Mouse (Mus musculus): ENCODE results near the gene Ctcfl. TPM values are rescaled to one million over a fixed set of nuclear protein-coding genes. Genes with fewer than 3 reads are reported as not detected.
A peak's percentile ranks its signal among the peaks of the same experiment; 100 is the strongest.

The Ctcfl gene
- polyA plus RNA-seq, 1 experiment from 2014 or later, result 0.08 TPM

DNA sequence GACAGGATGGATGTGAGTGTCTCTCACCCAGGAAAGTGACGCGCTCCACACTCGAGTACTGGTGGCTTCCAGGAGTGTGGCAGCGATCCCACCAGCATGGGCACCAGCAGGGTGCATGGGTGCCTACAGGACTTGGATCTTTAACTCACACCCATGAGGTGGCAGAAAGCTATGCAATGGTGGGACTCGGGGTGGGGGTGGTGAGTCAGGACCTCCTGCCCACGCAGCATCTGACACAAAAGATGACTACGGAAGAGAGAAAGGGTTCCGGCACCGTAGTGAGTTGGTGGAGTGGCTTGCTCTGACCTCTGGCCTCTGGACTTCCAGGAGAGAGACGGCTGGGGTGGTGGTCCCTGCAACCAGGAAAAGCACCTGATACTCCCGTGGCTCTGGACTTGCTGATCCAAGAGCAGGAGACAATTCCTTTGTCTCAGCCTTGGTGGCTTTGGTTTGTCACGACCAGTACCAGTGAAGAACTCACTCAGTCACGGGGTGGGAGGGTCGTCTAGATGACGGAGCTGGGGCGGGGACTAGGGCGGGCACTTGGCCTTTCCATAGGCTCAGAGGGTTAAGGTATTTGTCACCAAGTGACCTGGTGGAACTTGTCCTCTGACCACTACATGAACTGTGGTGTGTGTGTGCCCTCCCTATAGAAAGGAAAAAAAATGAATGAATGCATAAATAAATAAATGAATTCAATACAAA lies 71.1 kb downstream of the Ctcfl start:
- H3K9ac ChIP-seq (ENCODE audit: low read length), result no peak overlapping the region
- H3K27me3 ChIP-seq (ENCODE audit: control insufficient read depth, insufficient read depth, low read length), result no peaks in the 10 kb centered on the region
- H3K4me1 ChIP-seq (ENCODE audit: control insufficient read depth, insufficient read depth, low read length), result peaks cover 12% of the 10 kb centered on the region; the same call in 1 of the 2 replicates
- no peak overlapping the region for H3K4me2 ChIP-seq
- no peaks in the 10 kb centered on the region for H3K9me3 ChIP-seq (ENCODE audit: control insufficient read depth, low read length)
- DNase-seq (ENCODE audit: low spot score, missing footprints), result peak; percentile 67
- no peak for ATAC-seq (ENCODE audit: low FRiP score)
- H3K27ac ChIP-seq (ENCODE audit: low read depth, low read length), result no peak overlapping the region
- H3K36me3 ChIP-seq (ENCODE audit: control insufficient read depth, insufficient read depth, low read length), result no peaks in the 10 kb centered on the region
- no peak overlapping the region for H3K4me3 ChIP-seq (ENCODE audit: low read depth, low read length)
- 51% methylated on average over 17 of the region's 17 CpGs for WGBS

DNA sequence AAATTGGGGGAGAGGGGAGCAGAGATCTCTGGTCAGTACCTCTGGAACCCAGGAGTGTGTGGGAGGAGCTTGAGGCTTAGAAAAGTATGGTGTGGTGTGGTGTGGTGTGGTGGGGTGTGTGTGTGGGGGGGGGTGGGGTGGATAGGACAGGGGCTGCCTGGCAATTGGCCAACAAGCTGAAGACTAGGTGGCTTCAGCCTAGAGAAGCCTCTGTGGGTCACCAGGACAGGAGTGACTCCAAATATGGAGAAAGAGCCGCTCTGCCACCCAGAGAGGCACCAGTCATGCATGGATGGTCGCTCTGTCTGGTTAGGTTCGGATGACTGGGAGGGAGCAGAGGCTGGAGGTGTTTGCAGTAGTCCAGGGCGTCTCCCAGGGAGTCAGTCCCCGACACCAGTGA lies 71.9 kb downstream of the Ctcfl start:
- peak; percentile 47 for DNase-seq (ENCODE audit: low spot score, missing footprints)
- no peaks in the 10 kb centered on the region for H3K27me3 ChIP-seq (ENCODE audit: control insufficient read depth, insufficient read depth, low read length)
- no peak overlapping the region for H3K9ac ChIP-seq (ENCODE audit: low read length)
- H3K4me1 ChIP-seq (ENCODE audit: control insufficient read depth, insufficient read depth, low read length), result peaks cover 12% of the 10 kb centered on the region; the same call in 1 of the 2 replicates
- H3K9me3 ChIP-seq (ENCODE audit: control insufficient read depth, low read length), result no peaks in the 10 kb centered on the region
- 40% methylated on average over 5 of the region's 5 CpGs for WGBS
- ATAC-seq (ENCODE audit: low FRiP score), result no peak
- H3K4me2 ChIP-seq, result no peak overlapping the region
- H3K36me3 ChIP-seq (ENCODE audit: control insufficient read depth, insufficient read depth, low read length), result no peaks in the 10 kb centered on the region
- H3K4me3 ChIP-seq (ENCODE audit: low read depth, low read length), result no peak overlapping the region
- H3K27ac ChIP-seq (ENCODE audit: low read depth, low read length), result no peak overlapping the region

DNA sequence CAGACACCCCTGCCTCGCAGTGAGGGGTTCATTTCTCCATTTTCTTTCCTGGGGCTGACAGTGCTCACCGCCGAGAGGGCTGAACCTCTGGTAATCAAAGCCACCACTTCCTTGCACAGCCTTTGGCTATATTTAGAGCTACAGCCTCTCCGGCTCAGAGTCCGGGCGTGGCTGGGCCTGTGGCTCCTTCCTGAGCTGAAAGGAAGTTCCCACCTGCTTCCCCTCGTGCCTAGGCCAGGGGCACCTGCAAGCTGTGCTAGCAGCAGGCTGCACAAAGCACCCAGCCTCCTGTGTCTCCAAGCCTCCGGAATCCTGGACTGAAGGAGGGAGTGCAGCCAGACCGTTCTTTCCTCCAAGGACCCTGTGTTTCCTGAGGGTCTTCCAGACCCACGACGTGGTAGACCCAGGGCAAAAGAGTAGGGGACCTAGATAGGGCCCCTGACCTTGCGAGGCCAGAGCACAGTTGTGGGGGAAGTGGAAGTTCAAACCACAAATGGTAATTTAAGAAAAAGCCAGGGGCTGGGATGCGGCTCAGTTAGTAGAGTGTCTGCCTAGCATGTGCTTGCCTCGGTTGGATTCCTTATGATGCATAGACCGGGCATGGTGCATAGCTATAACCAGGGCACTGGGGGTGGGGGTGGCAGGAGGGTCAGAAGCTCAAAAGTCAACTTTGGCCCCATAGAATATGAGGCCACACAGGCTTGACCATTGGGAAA lies 72.6 kb downstream of the Ctcfl start:
- H3K4me2 ChIP-seq, result no peak overlapping the region
- 78% methylated on average over 15 of the region's 15 CpGs for WGBS
- H3K27me3 ChIP-seq (ENCODE audit: control insufficient read depth, insufficient read depth, low read length), result no peaks in the 10 kb centered on the region
- no peak for ATAC-seq (ENCODE audit: low FRiP score)
- peak; percentile 54 for DNase-seq (ENCODE audit: low spot score, missing footprints)
- H3K4me1 ChIP-seq (ENCODE audit: control insufficient read depth, insufficient read depth, low read length), result peaks cover 12% of the 10 kb centered on the region; the same call in 1 of the 2 replicates
- no peak overlapping the region for H3K9ac ChIP-seq (ENCODE audit: low read length)
- H3K36me3 ChIP-seq (ENCODE audit: control insufficient read depth, insufficient read depth, low read length), result no peaks in the 10 kb centered on the region
- no peaks in the 10 kb centered on the region for H3K9me3 ChIP-seq (ENCODE audit: control insufficient read depth, low read length)
- no peak overlapping the region for H3K4me3 ChIP-seq (ENCODE audit: low read depth, low read length)
- no peak overlapping the region for H3K27ac ChIP-seq (ENCODE audit: low read depth, low read length)

DNA sequence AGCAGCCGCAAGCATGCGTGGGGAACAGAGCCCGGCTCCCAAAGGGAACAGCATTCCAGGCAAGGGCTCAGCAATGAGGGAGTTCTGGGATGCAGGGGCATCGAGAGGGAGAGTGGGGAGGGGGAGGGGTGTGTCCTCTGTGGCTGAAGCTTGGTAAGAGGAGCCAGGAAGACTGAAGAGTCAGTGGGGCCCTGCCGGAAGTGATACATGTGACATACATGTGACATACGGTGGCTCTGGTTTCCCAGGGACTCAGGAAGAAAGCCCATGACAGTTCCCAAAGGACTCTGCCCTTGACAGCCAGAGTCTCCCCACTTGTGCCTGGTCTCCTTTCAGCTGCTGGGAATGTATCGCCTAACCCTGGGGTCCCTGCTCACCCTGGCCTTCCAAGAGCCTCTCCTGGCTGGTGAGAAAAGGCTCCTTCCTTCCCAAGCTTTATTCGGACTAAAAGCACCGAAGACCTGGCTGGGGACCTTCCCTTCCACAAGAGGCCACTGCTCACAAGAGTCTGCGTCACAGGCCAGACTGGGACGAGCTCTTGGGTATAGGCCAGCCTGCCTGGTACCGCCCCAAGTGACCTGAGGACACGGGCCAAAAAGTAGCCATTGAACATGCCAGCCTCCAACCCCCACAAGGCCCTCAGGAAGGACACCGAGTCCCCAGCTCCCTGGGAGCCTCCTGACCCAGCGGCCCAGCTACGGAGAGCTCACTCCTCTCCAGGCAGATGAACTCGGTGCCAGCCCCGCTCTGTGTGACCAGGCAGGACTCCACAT lies 74.9 kb downstream of the Ctcfl start:
- H3K9me3 ChIP-seq (ENCODE audit: control insufficient read depth, low read length), result no peaks in the 10 kb centered on the region

More for the DNA sequence above, 74.9 kb downstream of the Ctcfl start:
- Histone ChIP-seq H3K27ac (ENCODE audit: low read depth, low read length) (no peak overlapping the region), H3K4me3 (ENCODE audit: low read depth, low read length) (no peak overlapping the region), H3K4me1 (ENCODE audit: control insufficient read depth, insufficient read depth, low read length) (no peaks in the 10 kb centered on the region), H3K27me3 (ENCODE audit: control insufficient read depth, insufficient read depth, low read length) (no peaks in the 10 kb centered on the region), H3K4me2 (no peak overlapping the region), H3K36me3 (ENCODE audit: control insufficient read depth, insufficient read depth, low read length) (no peaks in the 10 kb centered on the region), H3K9ac (ENCODE audit: low read length) (no peak overlapping the region)
- WGBS, result 84% methylated on average over 18 of the region's 18 CpGs
- DNase-seq (ENCODE audit: low spot score, missing footprints) (peak; percentile 65), ATAC-seq (ENCODE audit: low FRiP score) (no peak)

Other genes starting within 250 kb of the Ctcfl start
- 17.3 and 20.2 TPM in 2 replicates for gene Bmp7, start 179.2 kb downstream of the Ctcfl start, polyA plus RNA-seq (2014; fragmentation: Nextera tagmentation; extraction: Ambion mirVana)
- gene Spo11, start 141.8 kb downstream of the Ctcfl start, polyA plus RNA-seq (2014; fragmentation: Nextera tagmentation; extraction: Ambion mirVana), result 0.25 and 0.26 TPM in 2 replicates
- gene Rae1, start 119.4 kb downstream of the Ctcfl start, polyA plus RNA-seq (2014; fragmentation: Nextera tagmentation; extraction: Ambion mirVana), result 137 and 140 TPM in 2 replicates
- gene Rbm38, start 99.0 kb downstream of the Ctcfl start, polyA plus RNA-seq (2014; fragmentation: Nextera tagmentation; extraction: Ambion mirVana), result 70.4 and 77.3 TPM in 2 replicates
- not detected in 2 replicates for gene Pck1, start 33.5 kb upstream of the Ctcfl start, polyA plus RNA-seq (2014; fragmentation: Nextera tagmentation; extraction: Ambion mirVana)
- 0.46 and 0.55 TPM in 2 replicates for gene Zbp1, start 99.4 kb upstream of the Ctcfl start, polyA plus RNA-seq (2014; fragmentation: Nextera tagmentation; extraction: Ambion mirVana)
- 3.2 and 3.4 TPM in 2 replicates for gene Pmepa1, start 157.0 kb upstream of the Ctcfl start, polyA plus RNA-seq (2014; fragmentation: Nextera tagmentation; extraction: Ambion mirVana)

Data from midbrain, embryonic 11.5 days (tissue).